Comparison of ENCODE assay signal across 28 mouse cellular contexts in genomic region chr10:117614387-117614786, GRCm38 (mm10). TPM values are rescaled to one million over a fixed set of nuclear protein-coding genes. Genes with fewer than 3 reads are reported as not detected.
DNase-seq lines count a peak whose midpoint lies in the region; ATAC-seq and TF ChIP-seq lines count a peak whose summit lies in the region.
"Had no signal": no experiment of that assay in that cellular context is flagged by ENCODE, and none has a peak within 500 bp of the region (broad histone marks: within the 10 kb centered on the region; RNA-seq: fewer than 3 reads in every experiment).

No protein-coding gene starts in this region.

- TF ChIP-seq POLR2A in testis, adult 2 months (IDR thresholded peaks at IDR 0.05; ENCODE audit: control insufficient read depth, low read depth, low read length) = no peak

- no peak overlapping the region for H3K4me2 ChIP-seq in intestine, embryonic 15.5 days (replicated peaks)
- H3K4me2 ChIP-seq in intestine, postnatal 0 days (replicated peaks; ENCODE audit: low read depth) = no peak overlapping the region
- H3K4me2 ChIP-seq in lung, embryonic 15.5 days = no peak overlapping the region
- H3K4me2 ChIP-seq: embryonic facial prominence, embryonic 13.5 days; embryonic facial prominence, embryonic 15.5 days; forebrain, embryonic 12.5 days had no signal

- no peaks in the 10 kb centered on the region for H3K36me3 ChIP-seq in intestine, embryonic 15.5 days
- H3K36me3 ChIP-seq in intestine, postnatal 0 days (ENCODE audit: control insufficient read depth, insufficient read depth) = no peaks in the 10 kb centered on the region
- H3K36me3 ChIP-seq in lung, embryonic 15.5 days = no peaks in the 10 kb centered on the region
- H3K36me3 ChIP-seq in testis, adult 2 months (ENCODE audit: control insufficient read depth, insufficient read depth, low read length) = no peaks in the 10 kb centered on the region
- H3K36me3 ChIP-seq: embryonic facial prominence, embryonic 13.5 days; embryonic facial prominence, embryonic 15.5 days; forebrain, embryonic 10.5 days; forebrain, embryonic 12.5 days; G1E had no signal

- no peaks in the 10 kb centered on the region for H3K9me3 ChIP-seq in intestine, embryonic 15.5 days
- no peaks in the 10 kb centered on the region for H3K9me3 ChIP-seq in intestine, postnatal 0 days (ENCODE audit: control insufficient read depth)
- H3K9me3 ChIP-seq in lung, embryonic 15.5 days = no peaks in the 10 kb centered on the region
- H3K9me3 ChIP-seq: embryonic facial prominence, embryonic 13.5 days; embryonic facial prominence, embryonic 15.5 days; forebrain, embryonic 10.5 days; forebrain, embryonic 12.5 days; G1E had no signal

- peak; percentile 55; the same call in 1 of the 2 replicates for ATAC-seq in intestine, embryonic 15.5 days
- ATAC-seq in intestine, postnatal 0 days = no peak
- peak; percentile 35 for ATAC-seq in lung, embryonic 15.5 days (ENCODE audit: borderline replicate concordance, extremely low read depth, low FRiP score, low TSS enrichment)
- ATAC-seq: CD4-positive, CD25-positive, alpha-beta regulatory T cell, adult 4 months; forebrain, embryonic 14.5 days; Patski had no signal

- DNase-seq in lung, postnatal 25 days (ENCODE audit: low spot score) = no peak
- no peak for DNase-seq in testis, postnatal 14 days (ENCODE audit: low spot score)
- DNase-seq in gastrocnemius, postnatal 25 days = no peak
- DNase-seq: adrenal gland, adult 2 months; adrenal gland, postnatal 10 days; adrenal gland, postnatal 25 days; B cell, adult 2 months; cerebellum, adult 11 months; cerebellum, adult 18-20 months; cerebellum, adult 8-10 months; cerebellum, adult 9-11 months; cerebellum, postnatal 14 days; cerebellum, postnatal 36 days; embryo, embryonic 11 days had no signal

- no peak overlapping the region for H3K27ac ChIP-seq in intestine, embryonic 15.5 days
- no peak overlapping the region for H3K27ac ChIP-seq in intestine, postnatal 0 days (ENCODE audit: low read depth, low read length)
- H3K27ac ChIP-seq in lung, embryonic 15.5 days = no peak overlapping the region
- no peak overlapping the region for H3K27ac ChIP-seq in testis, adult 2 months (ENCODE audit: control insufficient read depth, insufficient read depth, low read depth, low read length)
- H3K27ac ChIP-seq: embryonic facial prominence, embryonic 13.5 days; embryonic facial prominence, embryonic 15.5 days; forebrain, embryonic 10.5 days; forebrain, embryonic 12.5 days had no signal

- 0 out of 2 replicates have a peak, but pooled peaks cover 2% of the 10 kb centered on the region for H3K4me1 ChIP-seq in intestine, embryonic 15.5 days (replicated peaks)
- no peaks in the 10 kb centered on the region for H3K4me1 ChIP-seq in intestine, postnatal 0 days (replicated peaks; ENCODE audit: control insufficient read depth, insufficient read depth, low read length)
- no peaks in the 10 kb centered on the region for H3K4me1 ChIP-seq in lung, embryonic 15.5 days
- H3K4me1 ChIP-seq in testis, adult 2 months (ENCODE audit: control insufficient read depth, insufficient read depth, low read length) = no peaks in the 10 kb centered on the region
- H3K4me1 ChIP-seq: embryonic facial prominence, embryonic 13.5 days; embryonic facial prominence, embryonic 15.5 days; forebrain, embryonic 10.5 days; forebrain, embryonic 12.5 days had no signal

- no peaks in the 10 kb centered on the region for H3K27me3 ChIP-seq in intestine, embryonic 15.5 days (replicated peaks)
- no peaks in the 10 kb centered on the region for H3K27me3 ChIP-seq in intestine, postnatal 0 days (replicated peaks; ENCODE audit: control insufficient read depth, insufficient read depth, low read length)
- no peaks in the 10 kb centered on the region for H3K27me3 ChIP-seq in lung, embryonic 15.5 days
- H3K27me3 ChIP-seq in testis, adult 2 months (ENCODE audit: control insufficient read depth, insufficient read depth, low read length) = no peaks in the 10 kb centered on the region
- H3K27me3 ChIP-seq: CH12.LX; embryonic facial prominence, embryonic 13.5 days; embryonic facial prominence, embryonic 15.5 days; forebrain, embryonic 12.5 days; Patski had no signal

- no peak overlapping the region for H3K9ac ChIP-seq in intestine, embryonic 15.5 days
- no peak overlapping the region for H3K9ac ChIP-seq in intestine, postnatal 0 days (ENCODE audit: low read depth, low read length)
- no peak overlapping the region for H3K9ac ChIP-seq in lung, embryonic 15.5 days
- H3K9ac ChIP-seq: embryonic facial prominence, embryonic 13.5 days; embryonic facial prominence, embryonic 15.5 days; forebrain, embryonic 12.5 days had no signal

- WGBS in intestine, embryonic 15.5 days = 47% methylated on average over 3 of the region's 3 CpGs
- 40% methylated on average over 3 of the region's 3 CpGs for WGBS in intestine, postnatal 0 days
- WGBS in lung, embryonic 15.5 days = 40% methylated on average over 3 of the region's 3 CpGs

- no peak for TF ChIP-seq CTCF in intestine, postnatal 0 days (IDR thresholded peaks at IDR 0.05; ENCODE audit: low read depth)
- no peak for TF ChIP-seq CTCF in testis, adult 2 months (IDR thresholded peaks at IDR 0.05; ENCODE audit: control insufficient read depth, insufficient read depth, insufficient replicate concordance, low read depth, low read length)

- no peak overlapping the region for H3K4me3 ChIP-seq in intestine, embryonic 15.5 days (replicated peaks)
- no peak overlapping the region for H3K4me3 ChIP-seq in intestine, postnatal 0 days (ENCODE audit: low read depth, low read length)
- no peak overlapping the region for H3K4me3 ChIP-seq in lung, embryonic 15.5 days
- peak overlapping the region; percentile 30 for H3K4me3 ChIP-seq in testis, adult 2 months (ENCODE audit: control insufficient read depth, low read depth, low read length)
- H3K4me3 ChIP-seq: embryonic facial prominence, embryonic 13.5 days; embryonic facial prominence, embryonic 15.5 days; erythroblast, embryonic 14.5 days; forebrain, embryonic 10.5 days; forebrain, embryonic 12.5 days had no signal

RNA-seq across cellular contexts. Expression of gene Cpm, which starts 14.9 kb away (rescaled TPM):
- polyA plus RNA-seq in intestine, embryonic 15.5 days (2015; fragmentation: Nextera tagmentation; extraction: Ambion mirVana) = 44.4 and 50.7 TPM in 2 replicates
- 32.8 and 33.8 TPM in 2 replicates for polyA plus RNA-seq in intestine, postnatal 0 days (2015; fragmentation: Nextera tagmentation; extraction: Ambion mirVana)
- 41.8 and 49.3 TPM in 2 replicates for polyA plus RNA-seq in lung, embryonic 15.5 days (2015; fragmentation: Nextera tagmentation; extraction: Ambion mirVana)
- polyA plus RNA-seq in testis, adult 2 months (2012; rRNA removed) = 0.77 and 2.5 TPM in 2 replicates
- total RNA-seq in gastrocnemius, postnatal 25 days (2021) = 1 to 10 TPM; 2.3 to 2.4 TPM
- polyA plus RNA-seq: erythroblast, embryonic 14.5 days; G1E had no signal
